Mouse (Mus musculus): ENCODE measurements around the gene Grifin. TPM values are rescaled to one million over a fixed set of nuclear protein-coding genes. Genes with fewer than 3 reads are reported as not detected.
A peak's percentile ranks its signal among the peaks of the same experiment; 100 is the strongest.

Gene Grifin
- polyA plus RNA-seq, 2 experiments from 2014 or later: 1.5 to 3.8 TPM

- no peak for ATAC-seq
These were observed 19.0 kb upstream of the Grifin start for GRCm38 (mm10) chr5:140583732-140584368.

- no peak for ATAC-seq
These were observed 18.3 kb upstream of the Grifin start for GRCm38 (mm10) chr5:140582995-140583731.

GRCm38 (mm10) chr5:140581569-140581968 lies 16.7 kb upstream of the Grifin start:
- no peak for ATAC-seq

GRCm38 (mm10) chr5:140579771-140580170 lies 14.9 kb upstream of the Grifin start:
- ATAC-seq: no peak

- ATAC-seq: no peak
These were observed 14.3 kb upstream of the Grifin start for GRCm38 (mm10) chr5:140579221-140579620.

- ATAC-seq: peak; percentile 88
These were observed 10.6 kb upstream of the Grifin start for GRCm38 (mm10) chr5:140575381-140575866.

GRCm38 (mm10) chr5:140572611-140573010 lies 7.7 kb upstream of the Grifin start:
- no peak for ATAC-seq

GRCm38 (mm10) chr5:140571673-140572072 lies 6.8 kb upstream of the Grifin start:
- ATAC-seq: no peak

- no peak for ATAC-seq
These were observed 6.3 kb upstream of the Grifin start for GRCm38 (mm10) chr5:140571201-140571600.

GRCm38 (mm10) chr5:140570223-140570870 lies 5.5 kb upstream of the Grifin start:
- ATAC-seq: peak; percentile 44

GRCm38 (mm10) chr5:140569032-140569595 lies 4.2 kb upstream of the Grifin start:
- ATAC-seq: no peak

- ATAC-seq: peak; percentile 45
These were observed 3.6 kb upstream of the Grifin start for GRCm38 (mm10) chr5:140568321-140568970.

- ATAC-seq: no peak
These were observed 2.9 kb upstream of the Grifin start for GRCm38 (mm10) chr5:140567751-140568150.

GRCm38 (mm10) chr5:140567321-140567720 lies 2.5 kb upstream of the Grifin start:
- ATAC-seq: peak; percentile 91

- no peak for ATAC-seq
These were observed 1.4 kb upstream of the Grifin start for GRCm38 (mm10) chr5:140566271-140566670.

GRCm38 (mm10) chr5:140565856-140566255 lies 985 bp upstream of the Grifin start:
- ATAC-seq: no peak

GRCm38 (mm10) chr5:140565451-140565850 lies 580 bp upstream of the Grifin start:
- ATAC-seq: no peak

- ATAC-seq: no peak
These were observed 2.3 kb downstream of the Grifin start for GRCm38 (mm10) chr5:140562601-140563000.

- no peak for ATAC-seq
These were observed 8.0 kb downstream of the Grifin start for GRCm38 (mm10) chr5:140556859-140557258.

GRCm38 (mm10) chr5:140553719-140554118 lies 11.2 kb downstream of the Grifin start:
- ATAC-seq: no peak

GRCm38 (mm10) chr5:140549306-140550047 lies 15.4 kb downstream of the Grifin start:
- peak; percentile 34 for ATAC-seq

- no peak for ATAC-seq
These were observed 18.5 kb downstream of the Grifin start for GRCm38 (mm10) chr5:140546332-140546731.

All from CD4-positive, CD25-positive, alpha-beta regulatory T cell, adult 4 months (primary cell).